Mouse (Mus musculus) mature B cell (primary cell): ENCODE data around the gene Zfp972.
"Not testable (repeated sequence)": the region's sequence is repeated elsewhere in the genome, so short reads cannot be mapped to it uniquely, and the experiment has no call there.

Source experiments
- in situ Hi-C: fragments of 300-500 bp; cut with MboI; formaldehyde crosslinking; loops from 2 replicates; pipeline ENCODE4 v1.14.3; 2019

Zfp972 gene

DNA sequence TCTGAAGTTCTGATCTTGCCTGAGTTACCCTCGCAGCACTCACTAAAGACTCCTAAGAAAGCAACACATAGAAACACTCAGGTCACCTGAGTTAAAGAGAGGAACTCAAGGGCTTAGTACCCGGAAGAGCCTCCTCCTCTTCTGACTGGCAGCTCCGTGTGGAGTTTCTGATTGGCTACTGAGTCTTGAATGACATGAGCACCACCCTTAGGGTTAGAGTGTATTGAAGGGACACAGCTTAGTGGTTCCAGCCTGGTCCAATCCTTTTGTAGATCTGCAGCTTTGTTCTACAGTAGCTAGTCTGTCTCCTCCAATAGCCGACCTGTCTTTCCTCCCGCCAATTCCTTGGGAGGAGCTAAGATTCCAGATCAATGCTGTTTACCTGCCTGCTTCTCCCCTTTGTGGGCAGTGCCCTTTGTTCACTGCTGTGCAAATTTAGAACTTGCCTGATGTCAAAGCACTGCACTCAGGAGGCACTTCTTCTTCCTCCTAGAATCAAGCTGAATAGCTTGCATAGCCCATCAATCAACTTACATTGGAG, at the start of gene Zfp972:
Gene Zfp972, minus strand, starts transcription at position 51 of the 541 bp plus-strand sequence.
- in situ Hi-C loops: not testable (repeated sequence)

DNA sequence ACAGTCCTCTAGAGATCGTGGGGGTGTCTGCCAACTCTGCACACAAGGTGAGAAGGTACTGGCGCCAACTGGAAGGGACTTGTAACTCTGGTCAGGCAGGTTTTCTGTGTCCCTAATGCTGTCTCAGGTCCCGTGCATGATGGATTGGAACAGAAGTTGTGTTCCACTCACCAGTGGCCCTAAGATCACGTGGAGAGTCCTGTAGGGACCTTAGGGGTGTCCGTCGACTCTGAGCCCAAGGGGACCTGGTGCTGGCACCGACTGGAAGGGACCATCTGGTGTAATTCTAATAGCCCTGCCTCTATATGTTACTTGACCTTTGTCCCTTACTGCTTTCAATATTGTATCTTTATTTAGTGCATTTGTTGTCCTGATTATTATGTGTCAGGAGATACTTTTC, 49.4 kb upstream of the Zfp972 start:
- in situ Hi-C loops: not testable (repeated sequence)

DNA sequence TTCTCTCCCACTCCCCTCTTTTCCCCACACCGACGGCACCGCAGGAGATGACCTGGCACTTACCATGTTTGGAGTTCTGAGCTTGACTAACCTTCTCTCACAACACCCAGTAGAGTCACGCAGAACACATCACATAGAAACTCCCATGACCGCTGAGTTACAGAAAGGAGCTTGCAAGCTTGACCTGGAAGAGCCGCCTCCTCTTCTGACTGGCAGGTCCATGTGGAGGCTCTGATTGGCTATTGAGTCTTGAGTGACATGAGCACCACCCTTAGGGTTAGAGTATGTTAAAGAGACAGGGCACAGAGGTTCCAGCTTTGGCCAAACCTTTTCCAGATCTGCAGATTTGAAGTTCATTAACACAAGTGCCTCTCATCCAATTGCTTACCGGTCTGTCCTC, 31.7 kb upstream of the Zfp972 start, which contains the start of gene Gm14326:
Gene Gm14326, minus strand, starts transcription at position 153 of the 400 bp plus-strand sequence.
- in situ Hi-C loops: not testable (repeated sequence)

DNA sequence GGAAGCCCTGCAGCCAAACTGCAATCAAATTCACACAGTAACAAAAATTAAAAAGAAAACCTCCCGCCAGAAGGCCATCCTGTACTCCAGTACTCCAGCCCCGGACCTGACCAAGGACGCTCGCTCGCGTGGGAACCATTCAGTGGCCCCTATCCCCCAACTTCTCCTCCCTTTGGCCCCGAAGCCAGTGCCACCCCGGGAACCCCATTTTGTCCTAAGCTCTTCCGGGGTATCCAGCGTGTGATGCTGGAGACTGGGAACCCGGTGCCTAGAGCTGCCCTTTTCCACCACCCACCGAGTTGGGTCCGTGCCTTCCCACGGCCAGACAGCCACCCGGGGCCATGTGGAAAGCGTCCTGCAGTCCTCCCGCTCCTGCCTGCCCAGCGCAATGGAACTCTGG, 31.3 kb upstream of the Zfp972 start:
- in situ Hi-C loops: not testable (repeated sequence)

DNA sequence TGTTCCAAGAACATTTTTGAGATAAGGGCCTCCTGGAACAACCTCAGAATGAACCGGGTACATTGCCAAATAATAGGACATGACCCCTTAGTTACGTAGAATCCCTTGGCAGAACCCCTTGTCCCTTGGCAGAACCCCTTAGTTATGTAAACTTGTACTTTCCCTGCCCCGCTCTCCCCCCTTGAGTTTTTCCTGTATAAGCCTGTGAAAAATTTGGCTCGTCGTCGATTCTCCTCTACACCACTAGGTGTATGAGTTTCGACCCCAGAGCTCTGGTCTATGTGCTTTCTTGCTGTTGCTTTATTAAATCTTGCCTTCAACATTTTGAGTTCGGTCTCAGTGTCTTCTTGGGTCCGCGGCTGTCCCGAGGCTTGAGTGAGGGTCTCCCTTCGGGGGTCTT, 22.1 kb downstream of the Zfp972 start:
- in situ Hi-C loops: not testable (repeated sequence)

DNA sequence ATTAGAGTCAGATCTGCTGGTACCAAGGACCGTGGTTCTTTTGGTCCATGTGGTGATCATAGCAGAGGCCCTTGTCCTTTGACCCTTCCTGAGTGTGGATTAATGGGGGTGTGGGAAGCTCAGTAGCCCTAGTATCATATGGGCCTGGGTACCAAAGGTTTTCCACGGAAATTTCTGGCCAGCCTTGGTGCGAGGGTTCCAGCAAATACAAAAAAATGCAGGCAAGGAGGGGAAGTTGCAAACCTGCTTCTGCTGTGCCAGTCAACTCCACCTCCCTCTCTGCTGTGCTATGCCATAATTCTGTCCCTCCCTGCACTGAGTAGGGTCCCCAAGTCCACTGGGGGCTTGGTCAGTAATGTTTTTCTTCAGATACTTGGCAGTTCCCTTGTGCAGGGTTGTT, 27.2 kb downstream of the Zfp972 start:
- in situ Hi-C loops: not testable (repeated sequence)

DNA sequence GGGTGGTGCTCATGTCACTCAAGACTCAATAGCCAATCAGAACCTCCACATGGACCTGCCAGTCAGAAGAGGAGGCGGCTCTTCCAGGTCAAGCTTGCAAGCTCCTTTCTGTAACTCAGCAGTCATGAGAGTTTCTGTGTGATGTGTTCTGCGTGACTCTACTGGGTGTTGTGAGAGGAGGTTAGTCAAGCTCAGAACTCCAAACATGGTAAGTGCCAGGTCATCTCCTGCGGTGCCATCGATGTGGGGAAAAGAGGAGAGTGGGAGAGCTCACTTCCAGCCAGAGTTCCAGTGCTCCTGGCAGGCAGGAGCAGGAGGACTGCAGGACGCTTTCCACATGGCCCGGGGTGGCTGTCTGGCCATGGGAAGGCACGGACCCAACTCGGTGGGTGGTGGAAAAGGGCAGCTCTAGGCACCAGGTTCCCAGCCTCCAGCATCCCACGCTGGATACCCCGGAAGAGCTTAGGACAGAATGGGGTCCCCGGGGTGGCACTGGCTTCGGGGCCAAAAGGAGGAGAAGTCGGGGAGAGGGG, 28.3 kb downstream of the Zfp972 start, which contains the start of gene Gm14327:
Gene Gm14327, plus strand, starts transcription at position 51 of the 533 bp plus-strand sequence.
- in situ Hi-C loops: not testable (repeated sequence)

DNA sequence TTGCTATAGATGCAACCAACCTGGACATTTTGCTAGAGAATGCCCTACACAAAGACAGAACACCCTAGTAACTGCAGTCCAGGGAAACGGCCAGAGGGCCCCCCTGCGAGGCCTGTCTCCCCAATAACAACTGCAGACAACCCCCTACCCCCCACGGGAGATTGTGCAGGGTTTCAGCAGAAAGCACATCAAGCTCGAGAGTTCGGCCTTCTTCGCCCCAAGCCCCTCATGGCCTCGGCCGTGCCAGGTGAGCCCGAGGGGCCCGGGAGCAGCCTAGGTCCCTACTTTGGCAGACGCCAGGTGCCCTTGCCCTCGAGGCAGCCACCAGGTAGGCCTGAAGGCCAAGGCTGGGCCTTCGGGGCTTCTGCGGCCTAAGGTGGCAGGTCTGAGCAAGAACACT, 37.7 kb downstream of the Zfp972 start:
- in situ Hi-C loops: not testable (repeated sequence)

DNA sequence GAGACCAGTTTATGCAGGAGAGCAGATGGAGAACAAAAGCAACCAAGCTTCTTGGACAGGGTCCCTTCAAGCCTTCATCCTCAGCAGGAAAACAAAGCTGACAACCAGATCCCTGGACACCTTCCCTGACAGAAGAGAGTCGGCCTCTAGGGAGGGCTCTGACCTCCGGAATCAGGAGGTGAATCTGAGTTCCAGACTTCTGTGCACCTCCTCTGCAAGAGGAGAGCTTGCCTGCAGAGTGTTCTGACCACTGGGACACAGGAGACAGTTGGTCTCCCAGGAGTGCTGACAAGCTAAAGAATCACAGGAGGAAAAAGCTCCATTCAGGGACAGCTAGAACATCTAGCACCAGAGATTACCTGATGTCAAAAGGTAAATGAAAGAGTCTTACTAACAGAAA, 63.2 kb downstream of the Zfp972 start:
- in situ Hi-C loops: not testable (repeated sequence)
